Mouse (Mus musculus): ENCODE results near the gene Rabep2.

DNA sequence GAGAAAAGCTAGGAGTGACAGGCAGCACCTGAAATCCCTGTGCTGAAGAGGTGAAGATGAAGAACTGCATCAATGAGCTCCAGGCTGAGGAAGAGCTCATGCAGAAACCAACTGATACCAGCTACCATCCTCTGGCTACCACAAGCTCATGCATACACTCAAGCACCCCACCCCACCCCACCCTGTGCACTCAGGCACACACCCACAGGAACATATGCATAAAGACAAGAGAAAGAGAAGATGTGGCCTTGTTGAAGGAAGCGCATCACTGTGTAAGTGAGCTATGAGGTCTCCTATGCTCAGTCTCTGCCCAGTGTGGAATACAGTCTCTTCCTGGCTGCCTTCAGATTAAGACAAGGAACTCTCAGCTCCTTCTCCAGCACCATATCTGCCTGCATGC lies 40.4 kb upstream of the Rabep2 start:
- no peak for TF ChIP-seq POLR2A (IDR thresholded peaks at IDR 0.05; ENCODE audit: borderline replicate concordance, low read depth, low read length)
- no peak for TF ChIP-seq CTCF (IDR thresholded peaks at IDR 0.05; ENCODE audit: low read depth, low read length)
